Mouse (Mus musculus): ENCODE data around the gene Elf1.

DNA sequence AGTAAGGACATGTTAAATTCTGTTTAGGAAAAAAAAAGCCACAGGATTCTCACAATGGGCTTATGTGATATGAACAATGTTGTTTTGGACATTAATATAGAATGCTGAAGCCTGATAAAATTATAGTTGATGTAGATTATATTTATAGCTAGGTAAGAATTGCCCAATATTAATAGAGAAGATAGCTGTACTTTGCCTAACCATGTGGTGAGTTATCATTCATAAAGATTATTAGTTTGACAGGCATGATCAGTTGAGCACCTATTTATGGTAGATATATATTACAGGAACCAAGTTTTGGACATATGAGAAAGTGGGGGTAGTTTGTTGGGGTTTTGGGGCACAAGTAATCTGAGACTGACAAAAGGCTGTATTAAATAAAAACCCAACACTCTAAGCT, 39.6 kb downstream of the Elf1 start:
- TF ChIP-seq CTCF (IDR thresholded peaks at IDR 0.05; ENCODE audit: low read depth, low read length): no peak
- TF ChIP-seq TAL1 (conservative IDR thresholded peaks at IDR 0.05; ENCODE audit: low read depth, low read length): no peak
